Mouse (Mus musculus) neural tube, embryonic 12.5 days (tissue): ENCODE measurements around the gene Trmu. TPM values are rescaled to one million over a fixed set of nuclear protein-coding genes. Genes with fewer than 3 reads are reported as not detected.
A peak's percentile ranks its signal among the peaks of the same experiment; 100 is the strongest.

Source experiments
- ATAC-seq: fragments of 200-750 bp; cut with Nextera tagmentation; 2 replicates; pipeline ENCODE4 v1.8.0; 2017; ENCODE audit warnings: low read depth, mild to moderate bottlenecking, moderate TSS enrichment, moderate library complexity; ENCODE audit not compliant: low FRiP score
- H3K27ac ChIP-seq: fragments of 300-500 bp; sonication (generic); 2 replicates; pipeline ENCODE4 v1.5.1; 2016
- H3K27me3 ChIP-seq: fragments of 300-500 bp; sonication (generic); replicated peaks from 2 replicates; pipeline ENCODE4 v1.6.1; 2016; ENCODE audit warnings: mild to moderate bottlenecking
- H3K36me3 ChIP-seq: fragments of 300-500 bp; sonication (generic); 2 replicates; pipeline ENCODE4 v1.6.1; 2016; ENCODE audit warnings: mild to moderate bottlenecking
- H3K4me1 ChIP-seq: fragments of 300-500 bp; sonication (generic); 2 replicates; pipeline ENCODE4 v1.6.1; 2016
- H3K4me2 ChIP-seq: fragments of 300-500 bp; sonication (generic); replicated peaks from 2 replicates; pipeline ENCODE4 v1.6.1; 2016; ENCODE audit warnings: mild to moderate bottlenecking
- H3K4me3 ChIP-seq: fragments of 300-500 bp; sonication (generic); 2 replicates; pipeline ENCODE4 v1.5.1; 2016
- H3K9ac ChIP-seq: fragments of 300-500 bp; sonication (generic); 2 replicates; pipeline ENCODE4 v1.6.1; 2016; ENCODE audit warnings: mild to moderate bottlenecking
- H3K9me3 ChIP-seq: fragments of 300-500 bp; sonication (generic); 2 replicates; pipeline ENCODE4 v1.6.1; 2016; ENCODE audit warnings: mild to moderate bottlenecking
- WGBS: fragments of 180-500 bp; shearing (Covaris S2); methylation state at CpG from one replicate; pipeline ENCODE4 v1.1.7; 2016; 5-methylcytosine and 5-hydroxymethylcytosine counted together
- polyA plus RNA-seq: library from polyadenylated mRNA; unstranded; fragments of >200 nt; fragmentation: Nextera tagmentation; extraction: Ambion mirVana; gene quantifications from 2 replicates; pipeline ENCODE4 v1.2.1, GENCODE M21; 2016

Gene Trmu
- polyA plus RNA-seq, 1 experiment from 2014 or later: 45.8 TPM

GRCm38 (mm10) chr15:85899396-85899795 is 20.3 kb downstream of the Trmu start:
- 54% methylated on average over 6 of the region's 6 CpGs for WGBS
- Histone ChIP-seq H3K36me3 (peaks cover 66% of the 10 kb centered on the region), H3K4me2 (no peak overlapping the region), H3K9ac (no peak overlapping the region), H3K4me1 (peaks cover 3% of the 10 kb centered on the region), H3K27me3 (no peaks in the 10 kb centered on the region), H3K27ac (no peak overlapping the region), H3K9me3 (no peaks in the 10 kb centered on the region), H3K4me3 (no peak overlapping the region)
- no peak for ATAC-seq

GRCm38 (mm10) chr15:85900318-85900717 is 21.2 kb downstream of the Trmu start:
- H3K4me3 ChIP-seq: no peak overlapping the region

GRCm38 (mm10) chr15:85900801-85901200 is 21.7 kb downstream of the Trmu start:
- Histone ChIP-seq H3K9ac (no peak overlapping the region), H3K4me2 (no peak overlapping the region), H3K9me3 (no peaks in the 10 kb centered on the region), H3K27ac (no peak overlapping the region), H3K4me1 (no peaks in the 10 kb centered on the region; the same call in 1 of the 2 replicates), H3K4me3 (no peak overlapping the region), H3K27me3 (no peaks in the 10 kb centered on the region), H3K36me3 (peaks cover 52% of the 10 kb centered on the region)
- no peak for ATAC-seq
- WGBS: 84% methylated on average over 12 of the region's 12 CpGs

More at GRCm38 (mm10) chr15:85900318-85900717, 21.2 kb downstream of the Trmu start:
- Histone ChIP-seq H3K36me3 (peaks cover 57% of the 10 kb centered on the region), H3K9ac (no peak overlapping the region), H3K4me2 (no peak overlapping the region), H3K27ac (no peak overlapping the region), H3K4me1 (peaks cover 3% of the 10 kb centered on the region), H3K27me3 (no peaks in the 10 kb centered on the region), H3K9me3 (no peaks in the 10 kb centered on the region)
- WGBS: 86% methylated on average over 8 of the region's 8 CpGs
- no peak for ATAC-seq

- ATAC-seq: no peak
- Histone ChIP-seq H3K4me3 (no peak overlapping the region), H3K4me1 (no peaks in the 10 kb centered on the region; the same call in 1 of the 2 replicates), H3K4me2 (no peak overlapping the region), H3K27ac (no peak overlapping the region), H3K9me3 (no peaks in the 10 kb centered on the region), H3K27me3 (no peaks in the 10 kb centered on the region), H3K9ac (no peak overlapping the region), H3K36me3 (peaks cover 37% of the 10 kb centered on the region)
- 90% methylated on average over 10 of the region's 10 CpGs for WGBS
Measured at GRCm38 (mm10) chr15:85902505-85902904, 23.4 kb downstream of the Trmu start.

- Histone ChIP-seq H3K4me3 (no peak overlapping the region), H3K27me3 (no peaks in the 10 kb centered on the region), H3K36me3 (peaks cover 27% of the 10 kb centered on the region), H3K4me1 (no peaks in the 10 kb centered on the region; the same call in 1 of the 2 replicates), H3K27ac (no peak overlapping the region), H3K9ac (no peak overlapping the region), H3K9me3 (no peaks in the 10 kb centered on the region), H3K4me2 (no peak overlapping the region)
- 80% methylated on average over 8 of the region's 8 CpGs for WGBS
- no peak for ATAC-seq
Measured at GRCm38 (mm10) chr15:85903826-85904225, 24.7 kb downstream of the Trmu start.

- no peaks in the 10 kb centered on the region; the same call in 1 of the 2 replicates for H3K36me3 ChIP-seq
- ATAC-seq: no peak
- WGBS: 93% methylated on average over 7 of the region's 7 CpGs
- no peak overlapping the region for H3K4me3 ChIP-seq
- H3K27ac ChIP-seq: no peak overlapping the region
- H3K4me2 ChIP-seq: no peak overlapping the region
- H3K27me3 ChIP-seq: no peaks in the 10 kb centered on the region
- H3K4me1 ChIP-seq: peaks cover 8% of the 10 kb centered on the region
- no peak overlapping the region for H3K9ac ChIP-seq
- 0 out of 2 replicates have a peak, but pooled peaks cover 3% of the 10 kb centered on the region for H3K9me3 ChIP-seq
Measured at GRCm38 (mm10) chr15:85908660-85909491, 29.8 kb downstream of the Trmu start.

- H3K4me1 ChIP-seq: peaks cover 8% of the 10 kb centered on the region
- ATAC-seq: no peak
- no peaks in the 10 kb centered on the region for H3K27me3 ChIP-seq
- H3K4me3 ChIP-seq: no peak overlapping the region
- no peak overlapping the region for H3K4me2 ChIP-seq
- 92% methylated on average over 3 of the region's 3 CpGs for WGBS
- H3K9me3 ChIP-seq: 0 out of 2 replicates have a peak, but pooled peaks cover 3% of the 10 kb centered on the region
- H3K27ac ChIP-seq: no peak overlapping the region
- H3K9ac ChIP-seq: no peak overlapping the region
- H3K36me3 ChIP-seq: no peaks in the 10 kb centered on the region; the same call in 1 of the 2 replicates
Measured at GRCm38 (mm10) chr15:85909492-85909829, 30.3 kb downstream of the Trmu start.

GRCm38 (mm10) chr15:85909931-85910330 is 30.8 kb downstream of the Trmu start:
- no peak for ATAC-seq
- peaks cover 8% of the 10 kb centered on the region for H3K4me1 ChIP-seq
- H3K9me3 ChIP-seq: 0 out of 2 replicates have a peak, but pooled peaks cover 3% of the 10 kb centered on the region
- H3K9ac ChIP-seq: no peak overlapping the region
- no peaks in the 10 kb centered on the region; the same call in 1 of the 2 replicates for H3K36me3 ChIP-seq
- no peak overlapping the region for H3K27ac ChIP-seq
- H3K4me3 ChIP-seq: no peak overlapping the region
- H3K27me3 ChIP-seq: no peaks in the 10 kb centered on the region
- no peak overlapping the region for H3K4me2 ChIP-seq
- WGBS: 56% methylated on average over 10 of the region's 10 CpGs

- no peak for ATAC-seq
- WGBS: 36% methylated on average over 2 of the region's 2 CpGs
- Histone ChIP-seq H3K9me3 (peaks cover 3% of the 10 kb centered on the region; the same call in 1 of the 2 replicates), H3K36me3 (peaks cover 20% of the 10 kb centered on the region), H3K27ac (no peak overlapping the region), H3K4me1 (peaks cover 8% of the 10 kb centered on the region), H3K27me3 (no peaks in the 10 kb centered on the region), H3K4me3 (no peak overlapping the region), H3K4me2 (no peak overlapping the region), H3K9ac (no peak overlapping the region)
Measured at GRCm38 (mm10) chr15:85913605-85914004, 34.5 kb downstream of the Trmu start.

GRCm38 (mm10) chr15:85919191-85919891 is 40.2 kb downstream of the Trmu start:
- Histone ChIP-seq H3K27ac (peak overlapping the region; percentile 7; the same call in 1 of the 2 replicates), H3K9ac (no peak overlapping the region), H3K9me3 (no peaks in the 10 kb centered on the region; the same call in 1 of the 2 replicates), H3K27me3 (0 out of 2 replicates have a peak, but pooled peaks cover 4% of the 10 kb centered on the region), H3K4me3 (no peak overlapping the region), H3K4me2 (no peak overlapping the region), H3K4me1 (peaks cover 17% of the 10 kb centered on the region), H3K36me3 (peaks cover 26% of the 10 kb centered on the region)
- ATAC-seq: peak; percentile 43
- WGBS: 22% methylated on average over 8 of the region's 8 CpGs

- Histone ChIP-seq H3K9ac (no peak overlapping the region), H3K4me2 (no peak overlapping the region), H3K9me3 (no peaks in the 10 kb centered on the region; the same call in 1 of the 2 replicates), H3K4me1 (peaks cover 17% of the 10 kb centered on the region), H3K36me3 (peaks cover 26% of the 10 kb centered on the region), H3K27me3 (0 out of 2 replicates have a peak, but pooled peaks cover 4% of the 10 kb centered on the region), H3K4me3 (no peak overlapping the region), H3K27ac (no peak overlapping the region)
- WGBS: 29% methylated on average over 8 of the region's 8 CpGs
- peak; percentile 84 for ATAC-seq
Measured at GRCm38 (mm10) chr15:85919892-85920248, 40.8 kb downstream of the Trmu start.

- ATAC-seq: no peak
- H3K27me3 ChIP-seq: 0 out of 2 replicates have a peak, but pooled peaks cover 4% of the 10 kb centered on the region
- H3K36me3 ChIP-seq: peaks cover 17% of the 10 kb centered on the region; the same call in 1 of the 2 replicates
Measured at GRCm38 (mm10) chr15:85921855-85922254, 42.7 kb downstream of the Trmu start.

More at GRCm38 (mm10) chr15:85921855-85922254, 42.7 kb downstream of the Trmu start:
- H3K4me1 ChIP-seq: peaks cover 17% of the 10 kb centered on the region
- H3K9me3 ChIP-seq: no peaks in the 10 kb centered on the region
- no peak overlapping the region for H3K9ac ChIP-seq
- 94% methylated on average over 11 of the region's 11 CpGs for WGBS
- no peak overlapping the region for H3K4me2 ChIP-seq
- no peak overlapping the region for H3K27ac ChIP-seq
- no peak overlapping the region for H3K4me3 ChIP-seq
